Mouse (Mus musculus) liver, embryonic 16.5 days (tissue): ENCODE results near the gene Adgb. TPM values are rescaled to one million over a fixed set of nuclear protein-coding genes. Genes with fewer than 3 reads are reported as not detected.

Source experiments
- ATAC-seq: fragments of 200-750 bp; cut with Nextera tagmentation; 2 replicates; pipeline ENCODE4 v1.8.0; 2017; ENCODE audit warnings: low read depth, mild to moderate bottlenecking, moderate number of reproducible peaks, moderate library complexity
- H3K27ac ChIP-seq: fragments of 300-500 bp; sonication (generic); 2 replicates; pipeline ENCODE4 v1.5.1; 2014; ENCODE audit warnings: mild to moderate bottlenecking, low read length
- H3K27me3 ChIP-seq: fragments of 300-500 bp; sonication (generic); 2 replicates; pipeline ENCODE4 v1.6.1; 2014; ENCODE audit warnings: low read depth, low read length, mixed read lengths; ENCODE audit not compliant: control insufficient read depth, insufficient read depth
- H3K36me3 ChIP-seq: fragments of 300-500 bp; sonication (generic); 2 replicates; pipeline ENCODE4 v1.6.1; 2014; ENCODE audit warnings: mild to moderate bottlenecking; ENCODE audit not compliant: control insufficient read depth, insufficient read depth
- H3K4me1 ChIP-seq: fragments of 300-500 bp; sonication (generic); 2 replicates; pipeline ENCODE4 v1.6.1; 2014; ENCODE audit warnings: low read depth, low read length, mixed read lengths; ENCODE audit not compliant: control insufficient read depth
- H3K4me2 ChIP-seq: fragments of 300-500 bp; sonication (generic); 2 replicates; pipeline ENCODE4 v1.6.1; 2014; ENCODE audit warnings: low read depth, low read length, mixed read lengths
- H3K4me3 ChIP-seq: fragments of 300-500 bp; sonication (generic); 2 replicates; pipeline ENCODE4 v1.5.1; 2014; ENCODE audit warnings: low read depth, mild to moderate bottlenecking, low read length
- H3K9ac ChIP-seq: fragments of 300-500 bp; sonication (generic); 2 replicates; pipeline ENCODE4 v1.6.1; 2014; ENCODE audit warnings: low read depth, low read length
- H3K9me3 ChIP-seq: fragments of 300-500 bp; sonication (generic); replicated peaks from 2 replicates; pipeline ENCODE4 v1.6.1; 2016; ENCODE audit warnings: low read length; ENCODE audit not compliant: control insufficient read depth
- WGBS: fragments of 180-500 bp; shearing (Covaris S2); extraction: QIAGEN DNeasy Blood & Tissue Kit; methylation state at CpG from one replicate; pipeline ENCODE4 v1.1.7; 2014; ENCODE audit not compliant: insufficient replicate concordance; 5-methylcytosine and 5-hydroxymethylcytosine counted together
- polyA plus RNA-seq: library from polyadenylated mRNA; unstranded; fragments of >200 nt; fragmentation: Nextera tagmentation; extraction: Ambion mirVana; gene quantifications from 2 replicates; pipeline ENCODE4 v1.2.1, GENCODE M21; 2015

Adgb gene
- polyA plus RNA-seq, 1 experiment from 2014 or later, result 0.54 TPM

DNA sequence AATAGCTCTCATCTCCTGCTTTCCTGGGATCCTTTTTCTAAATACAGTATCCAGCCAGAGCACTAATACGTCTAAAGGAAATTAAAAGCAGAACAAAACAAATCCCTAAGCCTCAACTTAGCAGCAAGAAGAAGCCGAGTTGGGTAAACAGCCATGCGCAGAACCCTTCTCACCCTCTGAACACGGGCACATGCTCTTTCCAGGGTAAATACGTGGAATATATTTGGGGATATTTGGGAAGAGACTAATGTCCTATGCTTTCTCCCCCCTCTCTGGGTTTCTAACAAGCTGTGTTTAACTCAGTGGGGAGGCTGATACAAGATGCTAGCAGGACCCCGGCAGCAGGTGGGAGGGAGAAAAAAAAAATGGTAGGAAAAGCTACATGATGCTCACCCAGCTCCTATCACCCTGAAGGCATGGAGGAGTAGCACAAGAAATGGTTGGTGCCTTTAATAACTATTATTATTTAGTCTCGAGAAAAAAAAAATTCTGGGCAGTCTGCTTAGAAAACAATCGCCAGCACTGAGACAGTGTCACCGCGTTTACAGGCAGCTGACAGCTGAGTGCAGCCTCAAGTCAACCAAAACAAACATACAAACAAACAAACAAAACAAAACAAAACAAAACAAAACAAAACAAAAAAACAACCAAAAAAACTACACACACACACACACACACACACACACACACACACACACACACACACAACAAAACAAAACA lies 151.6 kb downstream of the Adgb start:
- 59% methylated on average over 10 of the region's 10 CpGs for WGBS
- Histone ChIP-seq H3K4me3 (no peak overlapping the region), H3K9ac (no peak overlapping the region), H3K9me3 (no peaks in the 10 kb centered on the region), H3K27me3 (no peaks in the 10 kb centered on the region), H3K4me1 (no peaks in the 10 kb centered on the region), H3K4me2 (peak overlapping the region; percentile 42), H3K36me3 (no peaks in the 10 kb centered on the region), H3K27ac (no peak overlapping the region)
- no peak for ATAC-seq

DNA sequence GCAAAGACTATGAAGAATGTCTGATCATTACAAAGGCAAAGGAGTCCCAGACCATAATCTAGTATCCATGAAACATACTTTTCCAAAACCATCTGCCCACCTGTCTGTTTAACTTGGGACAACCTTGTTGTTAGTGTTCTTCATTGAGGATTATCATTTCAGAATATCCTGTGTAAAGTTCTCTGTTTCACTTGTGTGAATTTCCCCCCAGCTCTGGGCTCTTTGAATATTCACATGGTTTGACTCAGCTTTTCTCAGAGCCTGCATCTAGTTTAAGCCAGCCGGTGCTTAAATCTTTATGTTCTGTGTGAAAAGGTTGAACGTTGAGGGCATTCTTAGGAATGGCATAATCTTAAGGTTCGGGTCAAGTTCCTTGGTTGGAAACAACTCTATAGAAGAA lies 154.0 kb downstream of the Adgb start:
- Histone ChIP-seq H3K36me3 (no peaks in the 10 kb centered on the region), H3K9me3 (no peaks in the 10 kb centered on the region), H3K27me3 (no peaks in the 10 kb centered on the region), H3K9ac (no peak overlapping the region), H3K4me3 (no peak overlapping the region), H3K4me1 (no peaks in the 10 kb centered on the region), H3K27ac (no peak overlapping the region), H3K4me2 (no peak overlapping the region)
- no peak for ATAC-seq
- WGBS, result 58% methylated on average over 3 of the region's 3 CpGs

DNA sequence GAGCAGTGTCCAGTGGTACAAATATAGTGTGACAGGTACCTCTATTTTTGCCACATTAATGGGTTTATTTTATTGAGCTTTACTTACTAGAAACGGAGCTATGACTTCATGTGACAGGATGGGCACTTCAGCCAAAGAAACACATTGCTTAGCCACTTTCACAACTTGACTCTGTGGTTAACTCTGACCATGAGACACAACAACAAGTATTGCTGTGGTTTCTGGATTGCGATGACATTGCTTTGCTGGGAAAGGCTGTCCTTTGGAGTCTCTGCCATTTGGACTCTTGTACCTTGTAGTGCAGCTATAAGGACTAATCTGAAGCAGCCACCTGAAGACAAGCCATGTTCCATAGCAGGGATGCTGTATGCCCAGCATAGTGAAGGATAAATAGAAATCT lies 156.5 kb downstream of the Adgb start:
- H3K36me3 ChIP-seq, result no peaks in the 10 kb centered on the region
- H3K4me1 ChIP-seq, result no peaks in the 10 kb centered on the region
- H3K27me3 ChIP-seq, result no peaks in the 10 kb centered on the region
- no peak overlapping the region for H3K4me2 ChIP-seq
- H3K4me3 ChIP-seq, result no peak overlapping the region
- 51% methylated on average over 2 of the region's 2 CpGs for WGBS
- no peak overlapping the region for H3K27ac ChIP-seq
- no peaks in the 10 kb centered on the region for H3K9me3 ChIP-seq
- no peak for ATAC-seq
- H3K9ac ChIP-seq, result no peak overlapping the region

DNA sequence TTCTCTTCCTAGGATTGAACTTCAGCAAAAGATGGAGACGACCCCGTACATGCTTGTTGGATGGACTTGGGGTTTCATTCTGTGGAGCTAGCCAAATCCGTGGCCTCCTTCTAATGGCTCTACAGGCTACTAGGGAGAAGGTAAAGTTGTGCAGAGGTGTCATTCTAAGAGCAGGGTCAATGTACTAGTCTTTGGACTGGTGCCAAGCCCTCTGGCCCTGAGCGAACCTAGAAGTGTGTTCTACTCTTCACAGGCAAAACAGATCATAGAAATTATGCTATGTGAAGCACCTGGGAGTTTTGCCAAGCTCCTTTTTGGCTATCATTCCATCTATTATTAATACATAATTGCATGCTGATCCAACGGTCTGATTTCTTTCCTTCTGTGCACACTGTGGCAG lies 157.6 kb downstream of the Adgb start:
- no peak overlapping the region for H3K4me3 ChIP-seq
- H3K4me1 ChIP-seq, result no peaks in the 10 kb centered on the region
- H3K36me3 ChIP-seq, result no peaks in the 10 kb centered on the region
- no peaks in the 10 kb centered on the region for H3K9me3 ChIP-seq
- no peak overlapping the region for H3K4me2 ChIP-seq
- no peak for ATAC-seq
- WGBS, result 63% methylated on average over 5 of the region's 5 CpGs
- no peak overlapping the region for H3K27ac ChIP-seq
- no peaks in the 10 kb centered on the region for H3K27me3 ChIP-seq
- H3K9ac ChIP-seq, result no peak overlapping the region

DNA sequence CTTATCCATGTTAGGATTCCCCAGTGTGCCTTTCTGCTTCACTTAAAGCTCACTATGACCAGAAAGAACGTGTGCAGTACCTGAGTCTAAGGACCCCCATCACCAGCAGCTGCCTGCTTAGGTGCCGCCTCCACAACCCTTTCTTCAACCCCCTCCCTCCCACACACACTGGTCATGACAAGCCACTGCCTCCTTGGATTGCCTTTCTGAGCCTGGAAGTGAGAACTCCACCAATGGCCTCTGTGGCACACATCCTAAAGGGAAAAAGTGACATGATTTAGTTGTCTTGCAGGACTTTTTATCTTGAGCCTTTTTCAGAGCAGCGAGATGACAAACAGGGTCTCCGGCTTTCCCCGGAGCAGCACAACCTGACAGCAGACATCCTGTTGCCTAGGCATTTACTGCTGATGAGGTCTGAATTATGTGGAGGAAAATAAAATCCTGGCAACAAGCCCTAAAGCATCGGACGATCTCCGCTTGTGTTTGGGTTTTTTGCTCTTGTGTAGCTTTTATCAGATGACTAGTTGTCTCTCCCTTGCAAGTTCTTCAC lies 162.2 kb downstream of the Adgb start:
- no peaks in the 10 kb centered on the region for H3K36me3 ChIP-seq
- no peaks in the 10 kb centered on the region for H3K9me3 ChIP-seq
- no peak overlapping the region for H3K4me2 ChIP-seq
- H3K27ac ChIP-seq, result no peak overlapping the region
- ATAC-seq, result 0 out of 2 replicates have a peak, but pooled peaks have one; percentile 16
- 64% methylated on average over 8 of the region's 8 CpGs for WGBS
- no peaks in the 10 kb centered on the region for H3K4me1 ChIP-seq
- no peak overlapping the region for H3K4me3 ChIP-seq
- H3K27me3 ChIP-seq, result no peaks in the 10 kb centered on the region
- no peak overlapping the region for H3K9ac ChIP-seq

DNA sequence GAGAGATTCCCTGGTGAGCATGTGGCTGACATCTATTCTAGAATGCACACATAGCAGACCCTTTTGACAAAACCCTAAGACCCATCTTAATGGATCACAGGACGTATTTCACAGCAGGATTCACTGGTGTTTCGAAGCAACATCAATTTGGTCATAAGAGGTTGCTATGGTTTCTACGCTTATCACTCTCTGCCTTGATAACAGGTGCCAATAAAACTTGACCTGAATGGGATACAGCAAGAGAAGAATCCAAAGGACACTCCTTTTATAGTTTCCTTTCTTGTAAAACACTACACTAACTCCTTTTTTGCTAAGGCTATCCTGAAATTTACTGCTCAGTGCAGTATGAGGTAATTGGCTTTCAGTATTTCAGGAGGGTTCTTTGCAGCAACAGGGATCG lies 163.1 kb downstream of the Adgb start:
- H3K36me3 ChIP-seq, result no peaks in the 10 kb centered on the region
- H3K27ac ChIP-seq, result no peak overlapping the region
- no peaks in the 10 kb centered on the region for H3K27me3 ChIP-seq
- no peak overlapping the region for H3K4me2 ChIP-seq
- WGBS, result 66% methylated on average over 4 of the region's 4 CpGs
- H3K4me3 ChIP-seq, result no peak overlapping the region
- H3K9ac ChIP-seq, result no peak overlapping the region
- H3K9me3 ChIP-seq, result no peaks in the 10 kb centered on the region
- no peak for ATAC-seq
- no peaks in the 10 kb centered on the region for H3K4me1 ChIP-seq

DNA sequence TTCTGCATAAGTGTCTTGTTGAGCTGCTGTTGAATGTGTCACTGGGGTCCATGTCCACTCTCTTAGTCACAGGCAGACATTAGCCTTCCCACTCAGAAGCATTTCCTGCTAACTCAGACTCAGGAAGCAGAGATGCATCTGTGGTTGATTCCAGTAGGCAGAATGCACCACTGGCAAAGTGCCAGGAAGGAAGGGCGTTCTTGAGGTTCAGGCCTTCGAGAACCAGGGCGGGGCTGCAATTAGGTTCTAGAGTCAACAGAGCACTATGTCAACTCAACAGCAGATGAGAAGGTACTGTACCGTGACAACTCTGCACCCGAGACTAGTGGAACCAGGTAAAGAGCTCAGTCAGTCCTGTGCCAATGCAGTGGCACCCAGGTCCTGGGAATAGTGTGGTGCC lies 164.7 kb downstream of the Adgb start:
- no peak for ATAC-seq
- no peak overlapping the region for H3K27ac ChIP-seq
- WGBS, result 44% methylated on average over 5 of the region's 5 CpGs

DNA sequence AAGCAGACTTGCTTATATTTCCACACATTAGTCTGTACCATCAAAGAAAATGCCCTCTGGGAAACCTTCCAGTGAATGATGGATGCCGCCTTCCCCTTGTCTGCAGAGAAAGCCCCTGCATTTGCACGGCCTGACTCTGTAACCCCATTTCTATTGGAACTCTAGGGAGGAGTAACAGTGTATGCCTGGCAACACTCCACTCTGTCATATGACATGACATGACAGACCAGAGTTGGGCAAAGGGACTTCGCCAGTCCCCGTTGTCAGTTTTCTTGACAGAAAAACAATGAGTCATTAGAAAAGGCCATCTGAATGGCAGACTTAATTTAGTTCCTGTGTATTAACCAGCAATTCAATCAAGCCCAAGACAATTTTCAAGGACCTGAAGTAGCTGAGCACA lies 167.8 kb downstream of the Adgb start:
- no peak overlapping the region for H3K9ac ChIP-seq
- no peaks in the 10 kb centered on the region for H3K9me3 ChIP-seq
- no peaks in the 10 kb centered on the region for H3K4me1 ChIP-seq
- H3K27ac ChIP-seq, result no peak overlapping the region
- WGBS, result 53% methylated on average over 4 of the region's 4 CpGs
- no peak for ATAC-seq
- no peak overlapping the region for H3K4me3 ChIP-seq
- no peaks in the 10 kb centered on the region for H3K36me3 ChIP-seq
- H3K27me3 ChIP-seq, result no peaks in the 10 kb centered on the region
- H3K4me2 ChIP-seq, result no peak overlapping the region

More for the DNA sequence above, 164.7 kb downstream of the Adgb start:
- Histone ChIP-seq H3K4me3 (no peak overlapping the region), H3K4me1 (no peaks in the 10 kb centered on the region), H3K4me2 (no peak overlapping the region), H3K27me3 (no peaks in the 10 kb centered on the region), H3K36me3 (no peaks in the 10 kb centered on the region), H3K9me3 (no peaks in the 10 kb centered on the region), H3K9ac (no peak overlapping the region)

DNA sequence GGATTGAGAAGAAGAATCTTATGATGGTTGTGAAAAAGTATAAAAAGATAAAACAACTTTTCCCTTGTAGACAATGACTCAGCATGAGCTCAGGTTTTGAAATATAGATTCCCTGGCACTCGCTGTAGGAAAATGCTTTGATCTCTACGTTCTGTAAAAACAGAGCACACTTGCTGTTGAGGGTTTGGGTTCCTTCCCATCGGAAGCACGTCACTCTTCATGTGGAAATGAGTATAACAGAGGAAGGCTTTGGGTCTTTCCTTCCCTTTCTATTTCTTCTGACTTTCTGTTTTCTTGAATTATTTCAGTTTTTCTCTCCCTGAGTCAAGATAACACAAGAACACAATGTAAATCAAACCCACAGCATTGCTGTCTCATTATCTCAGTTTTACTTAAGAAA lies 170.4 kb downstream of the Adgb start:
- no peak overlapping the region for H3K4me3 ChIP-seq
- no peaks in the 10 kb centered on the region for H3K27me3 ChIP-seq
- no peak overlapping the region for H3K9ac ChIP-seq
- WGBS, result 45% methylated on average over 4 of the region's 4 CpGs
- H3K4me2 ChIP-seq, result no peak overlapping the region
- H3K4me1 ChIP-seq, result no peaks in the 10 kb centered on the region
- no peaks in the 10 kb centered on the region for H3K9me3 ChIP-seq
- no peak overlapping the region for H3K27ac ChIP-seq
- no peak for ATAC-seq
- no peaks in the 10 kb centered on the region for H3K36me3 ChIP-seq
